Mouse (Mus musculus) heart, postnatal 0 days (tissue): Measurements from ENCODE around the gene Faf1.

Experiments
- CTCF ChIP-seq: IDR thresholded peaks from 2 replicates; pipeline ENCODE4 v1.5.1; 2016; ENCODE audit warnings: antibody characterized with exemption, control low read depth, low read depth
- EP300 ChIP-seq: IDR thresholded peaks from 2 replicates; pipeline ENCODE4 v1.6.1; 2016; ENCODE audit warnings: antibody characterized with exemption, low read depth

GRCm38 (mm10) chr4:109981083-109981870 lies 304.9 kb downstream of the Faf1 start:
- TF ChIP-seq CTCF: no peak
- no peak for TF ChIP-seq EP300
